12 mouse cellular contexts compared by ENCODE assay signal in the genomic region with DNA sequence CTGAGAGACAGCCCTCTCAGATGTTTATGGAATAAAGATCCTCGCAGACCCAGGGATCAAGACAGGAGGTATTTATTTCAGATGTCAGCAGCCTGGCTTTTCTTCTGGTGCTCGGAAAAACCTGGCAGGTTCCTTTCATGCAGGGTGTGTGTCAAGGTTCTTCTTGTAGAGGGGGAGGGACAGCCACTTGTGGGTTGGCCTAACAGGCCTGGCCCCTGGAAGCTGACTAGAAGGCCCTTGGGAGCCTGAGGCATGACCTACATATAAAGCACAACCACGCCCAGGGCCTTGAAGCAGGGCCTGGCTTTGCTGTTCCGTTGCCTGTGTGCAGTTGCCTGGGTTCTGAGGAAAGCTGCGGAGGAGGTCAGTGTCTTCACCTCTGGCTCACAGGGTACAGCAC. TPM values are rescaled to one million over a fixed set of nuclear protein-coding genes. Genes with fewer than 3 reads are reported as not detected.
DNase-seq lines count a peak whose midpoint lies in the region; TF ChIP-seq lines count a peak whose summit lies in the region.
"Had no signal": no experiment of that assay in that cellular context is flagged by ENCODE, and none has a peak within 500 bp of the region (broad histone marks: within the 10 kb centered on the region; RNA-seq: fewer than 3 reads in every experiment).

No protein-coding gene starts in this region.

- no peak overlapping the region for H3K27ac ChIP-seq in CH12.LX (ENCODE audit: insufficient read depth, low read depth)
- H3K27ac ChIP-seq: forebrain, embryonic 13.5 days; hindbrain, embryonic 14.5 days had no signal

- H3K27me3 ChIP-seq in CH12.LX (replicated peaks): peaks cover 19% of the 10 kb centered on the region

- H3K36me3 ChIP-seq in CH12.LX (replicated peaks in 1 of 2; ENCODE audit: control insufficient read depth in 1 of 2, insufficient read depth in 1 of 2, low read length in 1 of 2): no peaks in the 10 kb centered on the region
- H3K36me3 ChIP-seq: G1E had no signal

- DNase-seq in CH12.LX (ENCODE audit: extremely low read depth): peak; percentile 41
- DNase-seq in adrenal gland, adult 2 months: peak; percentile 91
- DNase-seq in gastrocnemius, postnatal 25 days: peak; percentile 60
- DNase-seq in lung, postnatal 10 days: peak; percentile 49
- no peak for DNase-seq in frontal cortex, adult 2 months (ENCODE audit: extremely low spot score in 1 of 2, low spot score in 1 of 2)
- no peak for DNase-seq in frontal cortex, postnatal 10 days (ENCODE audit: low spot score in 2 of 2)
- DNase-seq in right cerebral cortex, adult 18-20 months: no peak
- DNase-seq: cerebellum, adult 11-12 months had no signal

- no peaks in the 10 kb centered on the region for H3K79me2 ChIP-seq in CH12.LX (replicated peaks; ENCODE audit: control insufficient read depth, extremely low read depth, insufficient read depth, poor library complexity, severe bottlenecking)

- no peak overlapping the region for H3K9ac ChIP-seq in CH12.LX (ENCODE audit: insufficient read depth, low read depth)
- H3K9ac ChIP-seq: forebrain, embryonic 13.5 days; hindbrain, embryonic 14.5 days had no signal

- peaks cover 24 to 57% of the 10 kb centered on the region in 2 experiments for H3K4me1 ChIP-seq in CH12.LX (ENCODE audit: control insufficient read depth in 1 of 2, insufficient read depth in 2 of 2)
- H3K4me1 ChIP-seq: forebrain, embryonic 13.5 days had no signal

- in situ Hi-C loops in CH12.LX (cut with MboI; ENCODE audit: low pct_ligation_motif_present, low pct_unique_long_range_greater_than_20kb, low sequenced_read_pairs): no loop called here

- H3K9me3 ChIP-seq in CH12.LX (replicated peaks; ENCODE audit: low read length): no peaks in the 10 kb centered on the region
- H3K9me3 ChIP-seq: forebrain, embryonic 13.5 days; G1E had no signal

- no peak for TF ChIP-seq CTCF in CH12.LX (conservative IDR thresholded peaks at IDR 0.05 in 1 of 2, IDR thresholded peaks at IDR 0.05 in 1 of 2; ENCODE audit: low read depth in 2 of 2, low read length in 2 of 2)

- dilution Hi-C loops in CH12.LX (cut with MboI; ENCODE audit: extremely low pct_ligation_motif_present, extremely low pct_unique_long_range_greater_than_20kb, low sequenced_read_pairs): no loop called here

- no peak for TF ChIP-seq RAD21 in CH12.LX (IDR thresholded peaks at IDR 0.05; ENCODE audit: low read depth, low read length)

- peak overlapping the region in 1 of 3 experiments; percentile 16 for H3K4me3 ChIP-seq in CH12.LX (replicated peaks in 1 of 3; ENCODE audit: low read depth in 2 of 3, low read length in 2 of 3, poor library complexity in 1 of 3)
- H3K4me3 ChIP-seq: forebrain, embryonic 13.5 days; myocyte had no signal

- H3K4me2 ChIP-seq in CH12.LX (ENCODE audit: insufficient read depth, low read depth, poor library complexity, severe bottlenecking): no peak overlapping the region
- H3K4me2 ChIP-seq: forebrain, embryonic 13.5 days; hindbrain, embryonic 14.5 days had no signal

- no peak for TF ChIP-seq POLR2A in CH12.LX (IDR thresholded peaks at IDR 0.05; ENCODE audit: low read depth, low read length)

- TF ChIP-seq EP300 in CH12.LX (IDR thresholded peaks at IDR 0.05; ENCODE audit: low read length): no peak

TF ChIP-seq in CH12.LX, 34 proteins besides CTCF, POLR2A, EP300 and RAD21:
- TF ChIP-seq RCOR1 (conservative IDR thresholded peaks at IDR 0.05; ENCODE audit: low read depth, low read length) (no peak), HCFC1 (IDR thresholded peaks at IDR 0.05; ENCODE audit: low read depth, low read length) (no peak), SIN3A (IDR thresholded peaks at IDR 0.05; ENCODE audit: low read length) (no peak), MYC (IDR thresholded peaks at IDR 0.05; ENCODE audit: low read depth, low read length) (no peak)
TF ChIP-seq in CH12.LX: peak in this region for 0.

RNA-seq across cellular contexts. Expression of gene Emc8, which starts 16.7 kb away (rescaled TPM):
- total RNA-seq in CH12.LX (2012; rRNA removed) (113 and 133 TPM in 2 replicates), CH12.LX (2014; rRNA removed) (33.4 and 35.3 TPM in 2 replicates)
- polyA plus RNA-seq in CH12.LX (2012; ENCODE audit: insufficient read length, low read depth): 159 and 184 TPM in 2 replicates
- total RNA-seq in adrenal gland, adult 2 months (2021): 100 to 1,000 TPM in 1 of 2 experiments, 10 to 100 TPM in 1; 73.1 to 136 TPM
- 145 and 176 TPM in 2 replicates for polyA plus RNA-seq in adrenal gland, adult 2 months (2012; rRNA removed)
- 10 to 100 TPM; 28.0 to 28.1 TPM for total RNA-seq in gastrocnemius, postnatal 25 days (2021)
- polyA plus RNA-seq in frontal cortex, adult 2 months (2012; rRNA removed): 53.2 and 59.4 TPM in 2 replicates

RNA-seq across cellular contexts. Expression of gene Cox4i1, which starts 17.1 kb away (rescaled TPM):
- total RNA-seq in CH12.LX (2012; rRNA removed): 890 and 970 TPM in 2 replicates
- total RNA-seq in CH12.LX (2014; rRNA removed): 519 and 596 TPM in 2 replicates
- polyA plus RNA-seq in CH12.LX (2012; ENCODE audit: insufficient read length, low read depth): 673 and 711 TPM in 2 replicates
- total RNA-seq in adrenal gland, adult 2 months (2021): 1,000 to 10,000 TPM; 1,249 to 1,840 TPM
- polyA plus RNA-seq in adrenal gland, adult 2 months (2012; rRNA removed): 508 and 556 TPM in 2 replicates
- 1,000 to 10,000 TPM; 1,728 to 1,814 TPM for total RNA-seq in gastrocnemius, postnatal 25 days (2021)
- 2,082 and 2,130 TPM in 2 replicates for polyA plus RNA-seq in frontal cortex, adult 2 months (2012; rRNA removed)

RNA-seq across cellular contexts. Expression of gene Gm27021, which starts 17.2 kb away (rescaled TPM):
- total RNA-seq in CH12.LX (2012; rRNA removed) (0.97 and 1.1 TPM in 2 replicates), CH12.LX (2014; rRNA removed) (0.49 and 1.0 TPM in 2 replicates)
- polyA plus RNA-seq in CH12.LX (2012; ENCODE audit: insufficient read length, low read depth): 0.49 TPM in 1 of 2 replicates, not detected in the other
- not detected for total RNA-seq in adrenal gland, adult 2 months (2021)
- 3.4 and 10.8 TPM in 2 replicates for polyA plus RNA-seq in adrenal gland, adult 2 months (2012; rRNA removed)
- not detected for total RNA-seq in gastrocnemius, postnatal 25 days (2021)
- 1.4 and 2.6 TPM in 2 replicates for polyA plus RNA-seq in frontal cortex, adult 2 months (2012; rRNA removed)
- total RNA-seq: G1E had no signal

RNA-seq across cellular contexts. Expression of gene 1190005I06Rik, which starts 37.7 kb away (rescaled TPM):
- 0.85 and 1.7 TPM in 2 replicates for total RNA-seq in CH12.LX (2012; rRNA removed)
- not detected in 2 replicates for total RNA-seq in CH12.LX (2014; rRNA removed)
- polyA plus RNA-seq in CH12.LX (2012; ENCODE audit: insufficient read length, low read depth): 0.36 TPM in 1 of 2 replicates, not detected in the other
- total RNA-seq in adrenal gland, adult 2 months (2021): 10 to 100 TPM in 1 of 2 experiments, 1 to 10 TPM in 1; 7.2 to 27.6 TPM
- polyA plus RNA-seq in adrenal gland, adult 2 months (2012; rRNA removed): 14.9 and 33.6 TPM in 2 replicates
- under 1 TPM; 0.67 to 0.70 TPM for total RNA-seq in gastrocnemius, postnatal 25 days (2021)
- 7.7 TPM in 2 replicates for polyA plus RNA-seq in frontal cortex, adult 2 months (2012; rRNA removed)

RNA-seq across cellular contexts. Expression of gene Irf8, which starts 51.1 kb away (rescaled TPM):
- total RNA-seq in CH12.LX (2012; rRNA removed) (16.3 and 17.7 TPM in 2 replicates), CH12.LX (2014; rRNA removed) (11.2 and 13.3 TPM in 2 replicates)
- 34.3 and 37.4 TPM in 2 replicates for polyA plus RNA-seq in CH12.LX (2012; ENCODE audit: insufficient read length, low read depth)
- 10 to 100 TPM; 11.9 to 41.9 TPM for total RNA-seq in adrenal gland, adult 2 months (2021)
- polyA plus RNA-seq in adrenal gland, adult 2 months (2012; rRNA removed): 49.1 and 74.7 TPM in 2 replicates
- 1 to 10 TPM; 3.9 to 5.0 TPM for total RNA-seq in gastrocnemius, postnatal 25 days (2021)
- 4.0 and 4.5 TPM in 2 replicates for polyA plus RNA-seq in frontal cortex, adult 2 months (2012; rRNA removed)
- polyA plus RNA-seq: myocyte had no signal

Comparison
In these comparisons a context has a peak if more than half of its experiments do, and no peak if none do; other contexts are left out.
1. DNase-seq: peak in CH12.LX (single experiment), adrenal gland, adult 2 months (single experiment), gastrocnemius, postnatal 25 days (single experiment) and lung, postnatal 10 days (single experiment); none in frontal cortex, adult 2 months (0 of 2), frontal cortex, postnatal 10 days (0 of 2) and right cerebral cortex, adult 18-20 months (single experiment).